Mouse (Mus musculus) limb, embryonic 10.5 days (tissue): Measurements from ENCODE around the gene Gsta2. TPM values are rescaled to one million over a fixed set of nuclear protein-coding genes. Genes with fewer than 3 reads are reported as not detected.

Source experiments
- polyA plus RNA-seq: library from polyadenylated mRNA; unstranded; fragments of >200 nt; fragmentation: Nextera tagmentation; extraction: Ambion mirVana; gene quantifications from 2 replicates; pipeline ENCODE4 v1.2.1, GENCODE M21; 2016

Gene Gsta2
- polyA plus RNA-seq, 1 experiment from 2014 or later = not detected

Other genes with a start within 250 kb of the Gsta2 start
- gene Fbxo9, start 246.7 kb downstream of the Gsta2 start, polyA plus RNA-seq = 22.2 and 25.5 TPM in 2 replicates
- 46.7 and 47.4 TPM in 2 replicates for gene Ick, start 246.6 kb downstream of the Gsta2 start, polyA plus RNA-seq
- 89.0 and 114 TPM in 2 replicates for gene Gsta4, start 173.0 kb downstream of the Gsta2 start, polyA plus RNA-seq
- not detected in 2 replicates for gene Gsta1, start 125.1 kb downstream of the Gsta2 start, polyA plus RNA-seq
- gene Gm3776, start 98.7 kb downstream of the Gsta2 start, polyA plus RNA-seq = not detected in 2 replicates
- not detected in 2 replicates for gene Gm10639, start 65.9 kb downstream of the Gsta2 start, polyA plus RNA-seq
- gene Omt2a, start 41.0 kb downstream of the Gsta2 start, polyA plus RNA-seq = not detected in 2 replicates
- gene Omt2b, start 28.2 kb downstream of the Gsta2 start, polyA plus RNA-seq = not detected in 2 replicates
- gene Dppa5a, start 12.4 kb upstream of the Gsta2 start, polyA plus RNA-seq = not detected in 2 replicates
- gene Ooep, start 22.9 kb upstream of the Gsta2 start, polyA plus RNA-seq = 0.40 and 0.90 TPM in 2 replicates
- gene Ddx43, start 40.0 kb upstream of the Gsta2 start, polyA plus RNA-seq = 0.15 and 0.18 TPM in 2 replicates
- gene Cgas, start 87.4 kb upstream of the Gsta2 start, polyA plus RNA-seq = 0.34 and 0.45 TPM in 2 replicates
- 23.8 and 25.9 TPM in 2 replicates for gene Mto1, start 92.4 kb upstream of the Gsta2 start, polyA plus RNA-seq
- 0.73 and 1.2 TPM in 2 replicates for gene Gm17324, start 93.0 kb upstream of the Gsta2 start, polyA plus RNA-seq
- 3,854 and 3,970 TPM in 2 replicates for gene Eef1a1, start 133.4 kb upstream of the Gsta2 start, polyA plus RNA-seq
- gene Slc17a5, start 232.3 kb upstream of the Gsta2 start, polyA plus RNA-seq = 10.5 and 13.0 TPM in 2 replicates